Mouse (Mus musculus): ENCODE results near the gene Kcnk7.

The Kcnk7 gene

GRCm38 (mm10) chr19:5690343-5690735 is 13.8 kb upstream of the Kcnk7 start:
- DNase-seq, result peak; percentile 52 to 75

- no peak for DNase-seq
Measured at GRCm38 (mm10) chr19:5691601-5692000, 12.6 kb upstream of the Kcnk7 start.

GRCm38 (mm10) chr19:5692086-5692912 is 11.9 kb upstream of the Kcnk7 start:
- no peak for DNase-seq

GRCm38 (mm10) chr19:5692913-5693396 is 11.2 kb upstream of the Kcnk7 start:
- DNase-seq, result no peak

- no peak for DNase-seq
Measured at GRCm38 (mm10) chr19:5693801-5694200, 10.4 kb upstream of the Kcnk7 start.

GRCm38 (mm10) chr19:5695849-5696462 is 8.2 kb upstream of the Kcnk7 start:
- DNase-seq, result peak; percentile 27 to 52

GRCm38 (mm10) chr19:5704801-5705571 is 819 bp downstream of the Kcnk7 start:
- DNase-seq, result no peak

- DNase-seq, result no peak
Measured at GRCm38 (mm10) chr19:5710068-5710467, 5.9 kb downstream of the Kcnk7 start.

GRCm38 (mm10) chr19:5710581-5710980 is 6.4 kb downstream of the Kcnk7 start:
- no peak for DNase-seq

- peak; percentile 85 to 91 for DNase-seq
Measured at GRCm38 (mm10) chr19:5711218-5711617, 7.1 kb downstream of the Kcnk7 start.

GRCm38 (mm10) chr19:5711907-5712460 is 7.8 kb downstream of the Kcnk7 start:
- DNase-seq, result no peak

- no peak for DNase-seq
Measured at GRCm38 (mm10) chr19:5713255-5713654, 9.1 kb downstream of the Kcnk7 start.

GRCm38 (mm10) chr19:5713730-5714129 is 9.6 kb downstream of the Kcnk7 start:
- no peak for DNase-seq

GRCm38 (mm10) chr19:5715793-5716688 is 11.9 kb downstream of the Kcnk7 start:
- peak; percentile 64 to 83 for DNase-seq

- peak; percentile 45 to 69 for DNase-seq
Measured at GRCm38 (mm10) chr19:5716955-5717354, 12.8 kb downstream of the Kcnk7 start.

GRCm38 (mm10) chr19:5721233-5721632 is 17.1 kb downstream of the Kcnk7 start:
- no peak for DNase-seq

GRCm38 (mm10) chr19:5722848-5723425 is 18.8 kb downstream of the Kcnk7 start:
- no peak for DNase-seq

GRCm38 (mm10) chr19:5723934-5724548 is 19.9 kb downstream of the Kcnk7 start:
- no peak for DNase-seq

GRCm38 (mm10) chr19:5724549-5724941 is 20.4 kb downstream of the Kcnk7 start:
- no peak for DNase-seq

GRCm38 (mm10) chr19:5725029-5725707 is 21.0 kb downstream of the Kcnk7 start:
- DNase-seq, result no peak
